Mouse (Mus musculus) lung, postnatal 36 days (tissue): ENCODE measurements around the gene Gm28053.
A peak's percentile ranks its signal among the peaks of the same experiment; 100 is the strongest.
"Not testable (repeated sequence)": the region's sequence is repeated elsewhere in the genome, so short reads cannot be mapped to it uniquely, and the experiment has no call there.

Experiments
- DNase-seq: peaks from one replicate; pipeline ENCODE4 v3.0.0; 2022; ENCODE audit warnings: mixed read lengths

Gene Gm28053

GRCm38 (mm10) chr6:48718455-48718854 is at the start of gene Gm28053, which contains the start of gene Gimap7:
Gm28053 (plus strand) TSS chr6:48718607.
Gimap7 (plus strand) TSS chr6:48718621.
- no peak for DNase-seq

- no peak for DNase-seq
These were observed 48.9 kb upstream of the Gm28053 start for GRCm38 (mm10) chr6:48669446-48669969.

DNA sequence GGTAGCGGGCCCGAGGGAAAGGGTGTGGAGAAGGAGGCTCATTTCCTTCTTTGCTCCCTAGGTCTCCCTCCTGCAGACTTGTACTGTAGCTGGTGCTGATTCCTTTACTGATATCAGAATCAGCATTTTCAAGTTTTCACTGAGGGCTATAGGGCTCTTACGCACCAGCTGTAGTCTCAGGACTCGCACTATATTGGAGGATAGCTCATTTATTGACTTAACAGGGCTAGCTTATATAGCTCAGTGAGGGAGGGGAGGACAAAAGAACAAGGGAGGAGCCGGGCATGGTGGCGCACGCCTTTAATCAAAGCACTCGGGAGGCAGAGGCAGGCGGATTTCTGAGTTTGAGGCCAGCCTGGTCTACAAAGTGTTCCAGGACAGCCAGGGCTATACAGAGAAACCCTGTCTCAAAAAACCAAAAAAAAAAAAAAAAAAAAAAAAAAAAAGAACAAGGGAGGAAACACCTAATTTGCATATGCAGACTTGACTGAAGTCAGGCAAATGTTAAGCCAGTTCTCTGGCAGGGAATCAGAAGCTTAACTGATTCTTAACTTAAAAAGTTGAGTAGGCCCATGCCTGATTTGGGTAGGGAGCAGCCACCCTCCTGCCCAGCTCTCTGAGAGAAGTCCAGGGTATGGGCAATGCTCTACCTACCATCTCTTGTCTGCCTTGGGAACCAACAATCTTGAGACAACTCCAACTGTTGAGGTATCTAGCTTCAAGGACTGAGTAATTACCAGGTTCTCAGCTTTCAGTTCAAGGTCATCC is 43.9 kb upstream of the Gm28053 start:
- DNase-seq: no peak

DNA sequence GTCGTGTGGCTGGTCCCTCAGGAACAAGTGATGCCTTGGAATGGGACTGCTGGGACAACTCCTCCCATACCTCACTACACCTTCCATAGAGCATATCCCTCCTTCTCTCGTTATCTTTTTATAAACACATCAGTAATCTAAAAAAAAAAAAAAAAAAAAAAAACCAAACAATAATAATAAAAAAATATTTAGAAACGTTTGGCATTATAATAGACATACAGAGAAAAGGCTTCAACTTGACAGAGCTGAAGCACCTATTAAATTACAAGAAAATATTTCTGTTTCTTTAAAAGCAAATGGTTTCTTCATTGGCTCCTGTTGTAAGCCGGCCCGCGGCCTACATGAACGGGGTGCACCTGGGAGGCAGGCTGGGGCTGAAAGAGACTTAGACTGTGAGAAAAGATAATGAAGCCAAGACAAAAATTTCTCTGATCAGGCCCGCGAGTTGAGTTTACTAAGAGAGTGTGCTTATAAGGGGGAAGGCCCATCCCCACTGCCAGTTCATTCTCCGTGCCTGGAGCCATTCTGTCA is 42.9 kb upstream of the Gm28053 start:
- no peak for DNase-seq

DNA sequence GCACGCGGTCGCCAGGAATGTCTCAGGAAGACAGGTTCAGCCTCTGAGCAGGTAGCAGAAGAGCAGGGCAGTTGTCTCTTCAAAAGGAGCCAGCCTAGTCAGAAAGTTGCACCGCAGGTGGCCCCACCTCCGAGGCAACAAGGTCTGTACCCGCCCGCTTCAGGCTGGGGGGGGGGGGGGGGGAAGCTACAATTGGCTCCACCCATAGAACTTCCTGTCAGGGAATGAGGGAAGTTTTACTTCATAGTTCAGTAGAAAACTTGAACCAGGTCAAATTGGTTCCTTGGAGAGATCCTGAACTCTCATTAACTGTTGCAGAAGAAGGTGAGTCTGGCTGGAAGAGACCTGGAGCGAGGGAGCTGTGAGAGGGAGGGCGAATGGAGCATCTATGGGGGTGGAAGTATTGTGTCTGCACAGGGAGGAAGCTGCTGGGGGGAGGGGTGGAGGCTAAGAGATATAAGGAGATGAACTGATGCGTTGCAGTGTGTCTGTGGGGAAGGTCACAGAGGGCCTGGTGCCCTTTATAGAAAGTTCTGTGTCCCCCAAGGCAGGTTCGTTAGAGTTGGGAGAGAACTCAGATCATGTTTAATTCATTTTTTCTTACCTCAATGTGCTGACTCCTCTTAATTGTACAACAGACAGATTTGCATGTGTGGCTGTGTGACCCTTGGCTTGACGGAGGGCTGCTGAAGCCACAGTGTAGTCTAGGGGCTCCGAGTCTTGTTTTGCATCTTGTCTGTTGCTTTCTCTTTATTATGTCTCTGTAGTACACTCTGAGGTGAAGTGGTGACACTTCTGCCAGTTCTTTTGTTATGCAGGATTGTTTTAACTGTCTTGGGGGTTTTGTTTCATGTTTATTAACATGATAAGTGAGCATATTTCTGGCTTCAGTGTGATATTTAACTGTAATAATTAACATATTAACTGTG is 42.2 kb upstream of the Gm28053 start, which contains the start of gene Gimap9:
TSS of gene Gimap9 (plus strand) at position 199 of the 929 bp plus-strand sequence.
- DNase-seq: peak; percentile 79

- DNase-seq: no peak
These were observed 41.5 kb upstream of the Gm28053 start for GRCm38 (mm10) chr6:48676860-48677415.

DNA sequence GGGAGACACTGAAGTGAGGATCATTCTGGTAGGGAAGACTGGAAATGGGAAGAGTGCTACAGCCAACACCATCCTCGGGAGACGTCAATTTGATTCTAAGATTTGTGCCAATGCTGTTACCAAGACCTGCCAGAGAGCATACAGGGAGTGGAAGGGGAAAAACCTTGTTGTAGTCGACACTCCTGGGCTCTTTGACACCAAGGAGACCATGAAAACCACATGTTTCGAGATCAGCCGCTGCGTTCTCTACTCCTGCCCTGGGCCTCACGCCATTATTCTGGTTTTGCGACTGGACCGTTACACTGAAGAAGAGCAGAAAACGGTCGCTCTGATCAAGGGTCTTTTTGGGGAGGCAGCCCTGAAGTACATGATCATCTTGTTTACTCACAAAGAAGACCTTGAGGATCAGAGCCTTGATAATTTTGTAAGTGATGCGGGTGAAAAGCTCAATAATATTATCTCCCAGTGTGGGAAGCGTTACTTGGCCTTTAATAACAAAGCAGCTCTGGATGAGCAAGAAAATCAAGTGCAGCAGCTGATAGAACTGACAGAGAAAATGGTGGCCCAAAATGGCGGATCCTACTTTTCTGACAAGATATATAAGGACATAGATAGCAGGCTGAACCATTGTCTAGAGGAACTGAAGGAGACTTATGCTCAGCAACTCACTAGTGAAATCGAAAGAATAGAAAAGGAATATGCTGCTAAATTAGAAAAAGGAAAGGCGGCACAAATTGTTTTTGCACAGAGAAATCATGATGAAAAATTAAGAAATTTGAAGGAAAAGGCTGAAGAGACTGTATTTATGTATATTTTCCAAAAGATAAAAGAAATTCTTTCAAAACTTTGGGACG is 40.7 kb upstream of the Gm28053 start:
- DNase-seq: no peak

- DNase-seq: no peak
These were observed 40.0 kb upstream of the Gm28053 start for GRCm38 (mm10) chr6:48678391-48678790.

DNA sequence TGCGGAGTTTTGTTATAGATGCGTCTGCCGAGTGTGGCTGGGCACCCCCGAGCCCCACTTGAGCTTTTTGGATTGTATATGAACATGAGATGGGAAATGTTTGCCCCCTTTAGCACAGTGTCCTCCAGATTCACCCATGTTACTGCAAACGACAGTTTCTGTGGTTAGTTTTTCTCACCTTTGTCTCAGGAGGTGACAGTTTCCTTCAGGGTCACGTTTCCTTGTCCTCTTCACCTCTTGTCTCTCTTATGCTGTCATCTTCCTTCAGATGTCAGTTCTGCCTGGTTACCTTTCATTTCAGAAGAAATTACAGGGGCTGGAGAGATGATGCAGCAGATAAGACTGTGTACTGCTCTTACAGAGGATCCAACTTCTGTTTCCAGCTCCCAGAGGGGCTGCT is 38.7 kb upstream of the Gm28053 start:
- DNase-seq: no peak

GRCm38 (mm10) chr6:48680421-48680820 is 38.0 kb upstream of the Gm28053 start:
- no peak for DNase-seq

- DNase-seq: no peak
These were observed 36.8 kb upstream of the Gm28053 start for GRCm38 (mm10) chr6:48681472-48682090.

- no peak for DNase-seq
These were observed 36.1 kb upstream of the Gm28053 start for GRCm38 (mm10) chr6:48682271-48682670.

DNA sequence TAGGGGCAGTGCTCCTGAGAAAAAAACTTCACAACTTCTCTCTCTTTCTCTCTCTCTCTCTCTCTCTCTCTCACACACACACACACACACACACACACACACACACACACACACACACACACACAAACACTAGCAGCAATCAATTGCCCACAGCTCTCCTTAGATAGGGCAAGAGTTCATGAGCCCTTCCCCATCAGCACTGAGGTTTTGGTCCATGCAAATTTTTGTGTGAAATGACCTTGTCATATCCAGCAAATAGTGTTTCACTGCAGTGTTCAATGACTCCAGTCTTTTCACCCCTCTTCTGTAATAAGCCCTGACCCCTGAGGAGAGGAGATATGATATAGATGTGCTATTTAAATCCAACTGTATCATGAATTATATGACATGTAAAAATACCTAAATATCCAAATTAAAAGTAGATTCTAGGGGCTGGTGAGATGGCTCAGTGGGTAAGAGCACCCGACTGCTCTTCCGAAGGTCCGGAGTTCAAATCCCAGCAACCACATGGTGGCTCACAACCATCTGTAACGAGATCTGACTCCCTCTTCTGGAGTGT is 35.1 kb upstream of the Gm28053 start:
- not testable (repeated sequence) for DNase-seq

DNA sequence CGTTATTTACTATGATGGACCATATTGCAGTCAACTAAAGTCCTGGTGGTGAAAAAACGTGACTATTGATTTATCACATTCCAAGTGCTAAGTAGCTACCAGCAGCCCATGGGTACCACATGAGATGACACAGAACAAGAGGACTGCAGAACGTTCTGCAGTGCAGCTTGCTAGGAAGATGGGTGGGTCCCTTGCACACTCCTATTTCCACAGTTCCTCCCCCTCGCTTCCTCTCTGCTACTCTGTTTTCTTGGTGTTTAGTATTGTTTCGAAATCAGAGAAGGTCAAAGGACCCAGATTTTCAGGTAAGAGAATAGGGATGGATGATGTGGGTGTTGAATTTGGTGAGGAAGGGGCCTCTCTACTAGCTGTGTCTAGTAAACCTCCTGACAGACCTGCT is 34.1 kb upstream of the Gm28053 start, which contains the start of gene Gimap4:
TSS of gene Gimap4 (plus strand) at position 231 of the 400 bp plus-strand sequence.
- DNase-seq: no peak

GRCm38 (mm10) chr6:48684806-48685205 is 33.6 kb upstream of the Gm28053 start:
- DNase-seq: no peak

- DNase-seq: no peak
These were observed 33.2 kb upstream of the Gm28053 start for GRCm38 (mm10) chr6:48685251-48685650.

DNA sequence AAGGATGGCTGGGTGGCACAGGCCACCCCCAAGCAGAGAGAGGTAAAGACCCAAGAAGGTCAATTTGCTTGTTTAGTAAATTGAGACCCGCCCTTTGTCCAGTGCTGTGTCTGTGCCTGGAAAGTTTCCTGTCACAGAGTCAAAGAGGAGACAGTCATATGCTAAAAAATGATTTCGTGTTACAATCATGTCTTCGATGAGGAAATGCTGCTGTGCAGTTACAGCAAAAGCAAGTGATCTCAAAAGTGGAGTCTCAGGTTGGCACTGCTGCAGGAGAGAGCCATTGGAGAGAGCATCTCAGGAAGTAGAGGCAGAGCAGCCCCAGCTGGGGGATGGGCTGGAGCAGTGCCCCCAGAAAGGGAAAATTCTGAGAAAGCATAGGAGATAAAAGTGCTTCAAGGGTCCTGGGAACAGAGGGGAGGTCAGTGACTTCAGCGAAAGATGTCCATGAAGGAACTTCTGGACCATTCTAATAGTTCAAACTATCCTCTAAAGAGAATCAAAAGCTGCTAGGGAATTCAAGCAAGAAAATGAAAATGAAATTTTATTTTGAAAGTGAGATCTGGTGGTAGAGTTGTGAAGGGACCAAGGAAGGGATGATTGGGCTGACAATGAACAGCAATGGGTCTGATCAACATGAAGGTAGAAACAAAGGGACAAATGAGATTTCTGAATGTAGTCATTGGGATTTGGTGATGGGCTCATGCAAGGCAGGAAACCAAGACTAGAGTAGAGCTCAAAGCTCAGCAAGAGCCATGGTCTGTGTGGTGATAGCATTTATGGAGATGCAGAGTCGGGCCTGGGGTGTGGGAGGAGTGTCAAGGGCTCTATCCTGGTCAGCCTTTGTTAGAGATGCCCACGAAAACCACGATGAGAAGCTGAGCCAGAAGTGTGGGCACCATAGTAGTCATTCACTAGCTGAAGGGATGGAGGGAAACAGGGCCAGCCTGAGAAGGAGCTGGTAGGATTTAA is 32.4 kb upstream of the Gm28053 start:
- DNase-seq: no peak

GRCm38 (mm10) chr6:48687077-48687476 is 31.3 kb upstream of the Gm28053 start:
- DNase-seq: no peak

DNA sequence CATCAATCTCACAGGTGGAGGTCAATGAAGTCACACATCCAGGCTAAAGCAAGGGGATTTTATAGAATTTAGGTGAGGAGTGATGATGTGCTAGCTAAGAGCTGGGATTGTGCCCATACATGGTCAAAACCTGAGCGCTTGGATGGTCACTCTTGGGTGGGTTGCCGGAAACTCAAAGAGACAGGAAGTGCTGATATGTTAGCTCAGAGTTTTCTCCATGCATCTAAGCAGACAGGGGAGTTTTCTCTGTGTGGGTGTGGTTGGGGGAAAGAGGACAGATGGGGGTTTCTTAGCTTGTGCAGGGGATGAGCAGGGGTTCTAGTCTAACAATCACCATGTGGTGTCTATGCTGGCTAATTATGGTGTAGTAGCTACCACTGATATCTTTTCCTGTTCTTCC is 29.1 kb upstream of the Gm28053 start:
- no peak for DNase-seq

DNA sequence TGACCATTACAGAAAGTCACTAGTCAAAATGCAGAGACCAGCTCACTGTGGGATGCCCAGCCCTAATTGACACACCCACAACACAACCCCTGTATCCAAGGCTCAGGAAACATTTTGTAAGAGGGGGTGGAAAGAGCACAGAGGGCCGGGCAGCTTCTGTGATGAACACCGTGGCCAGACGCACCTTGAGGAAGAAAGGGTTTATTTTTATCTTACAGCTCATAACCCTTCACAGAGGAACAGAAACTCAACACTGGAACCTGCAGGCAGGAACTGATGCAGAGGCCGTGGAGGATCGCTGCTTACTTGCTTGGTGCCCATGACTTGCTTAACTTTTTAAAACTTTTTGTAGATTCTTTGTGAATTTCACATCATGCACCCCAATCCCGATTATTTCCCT is 25.4 kb upstream of the Gm28053 start:
- DNase-seq: no peak
